15 mouse cellular contexts compared by ENCODE assay signal in the genomic region with DNA sequence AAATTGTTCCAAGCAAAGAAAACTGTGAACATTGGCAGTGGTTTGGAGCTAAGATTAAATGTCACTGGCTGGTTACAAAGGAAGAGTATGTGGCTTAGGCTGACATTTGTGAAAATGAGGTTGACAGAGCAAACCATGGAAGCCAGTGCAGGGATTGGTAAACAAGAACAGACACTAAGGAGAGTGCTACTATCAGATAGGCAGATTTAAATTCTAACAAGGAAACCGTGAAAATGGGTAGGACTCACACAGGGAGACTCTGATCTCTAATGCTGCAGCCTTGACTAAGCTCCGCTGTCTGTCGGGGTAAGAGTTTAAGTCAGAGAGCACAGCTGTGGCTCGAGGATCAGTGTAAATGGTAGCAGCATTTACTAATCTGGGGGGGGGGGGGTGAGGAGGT. TPM values are rescaled to one million over a fixed set of nuclear protein-coding genes. Genes with fewer than 3 reads are reported as not detected.
DNase-seq lines count a peak whose midpoint lies in the region; ATAC-seq and TF ChIP-seq lines count a peak whose summit lies in the region.
"Had no signal": no experiment of that assay in that cellular context is flagged by ENCODE, and none has a peak within 500 bp of the region (broad histone marks: within the 10 kb centered on the region; RNA-seq: fewer than 3 reads in every experiment).

No protein-coding gene starts in this region.

- H3K9me3 ChIP-seq in hindbrain, embryonic 12.5 days (replicated peaks) = no peaks in the 10 kb centered on the region
- no peaks in the 10 kb centered on the region; the same call in 1 of the 2 replicates for H3K9me3 ChIP-seq in hindbrain, embryonic 11.5 days (ENCODE audit: control insufficient read depth, low read length)
- H3K9me3 ChIP-seq in hindbrain, postnatal 0 days (ENCODE audit: low read length) = no peaks in the 10 kb centered on the region
- H3K9me3 ChIP-seq in liver, embryonic 11.5 days (ENCODE audit: control insufficient read depth, low read length) = no peaks in the 10 kb centered on the region

- H3K4me2 ChIP-seq in hindbrain, embryonic 12.5 days (replicated peaks) = peak overlapping the region; percentile 78; the same call in 1 of the 2 replicates
- H3K4me2 ChIP-seq in hindbrain, embryonic 11.5 days (replicated peaks; ENCODE audit: low read depth, low read length) = no peak overlapping the region
- peak overlapping the region; percentile 84; the same call in 1 of the 2 replicates for H3K4me2 ChIP-seq in hindbrain, postnatal 0 days (ENCODE audit: low read depth, low read length)
- no peak overlapping the region for H3K4me2 ChIP-seq in liver, embryonic 11.5 days

- DNase-seq in gastrocnemius, adult 2 months = no peak
- DNase-seq in gastrocnemius, adult 18-20 months (ENCODE audit: low spot score) = no peak
- no peak for DNase-seq in hindbrain, embryonic 11.5 days (ENCODE audit: low spot score)
- DNase-seq in hindbrain, postnatal 0 days (ENCODE audit: low spot score) = no peak
- peak; percentile 22 for DNase-seq in naive thymus-derived CD4-positive, alpha-beta T cell, adult 2 months (ENCODE audit: low read depth)
- no peak for DNase-seq in liver, embryonic 11.5 days (ENCODE audit: low spot score)
- DNase-seq in urinary bladder, postnatal 10 days (ENCODE audit: low spot score) = no peak
- DNase-seq: gastrocnemius, postnatal 14 days; kidney, postnatal 14 days; thymus, postnatal 4 days had no signal

- intact Hi-C loops in gastrocnemius, adult 2 months (cut with DNase I) = no loop called here

- peaks cover 15% of the 10 kb centered on the region for H3K4me1 ChIP-seq in hindbrain, embryonic 12.5 days
- H3K4me1 ChIP-seq in hindbrain, embryonic 11.5 days (replicated peaks; ENCODE audit: control insufficient read depth, insufficient read depth, low read length) = no peaks in the 10 kb centered on the region
- peaks cover 7% of the 10 kb centered on the region; the same call in 1 of the 2 replicates for H3K4me1 ChIP-seq in hindbrain, postnatal 0 days (ENCODE audit: insufficient read depth, low read length)
- no peaks in the 10 kb centered on the region for H3K4me1 ChIP-seq in liver, embryonic 11.5 days (replicated peaks; ENCODE audit: control insufficient read depth, insufficient read depth, low read length)

- H3K4me3 ChIP-seq in gastrocnemius, adult 2 months = peak overlapping the region; percentile 58
- 0 out of 2 replicates have a peak overlapping the region, but pooled peaks have one; percentile 35 for H3K4me3 ChIP-seq in hindbrain, embryonic 12.5 days
- H3K4me3 ChIP-seq in hindbrain, embryonic 11.5 days (ENCODE audit: low read depth, low read length) = no peak overlapping the region
- H3K4me3 ChIP-seq in hindbrain, postnatal 0 days (ENCODE audit: low read length) = no peak overlapping the region
- no peak overlapping the region for H3K4me3 ChIP-seq in liver, embryonic 11.5 days (ENCODE audit: low read depth, low read length)

- no peaks in the 10 kb centered on the region for H3K27me3 ChIP-seq in hindbrain, embryonic 12.5 days
- H3K27me3 ChIP-seq in hindbrain, embryonic 11.5 days (ENCODE audit: control insufficient read depth, insufficient read depth, low read length) = no peaks in the 10 kb centered on the region
- no peaks in the 10 kb centered on the region for H3K27me3 ChIP-seq in hindbrain, postnatal 0 days (ENCODE audit: insufficient read depth, low read length)
- H3K27me3 ChIP-seq in liver, embryonic 11.5 days (replicated peaks; ENCODE audit: control insufficient read depth, insufficient read depth, low read length) = no peaks in the 10 kb centered on the region

- WGBS in hindbrain, embryonic 12.5 days = 60% methylated on average over 4 of the region's 4 CpGs
- whole genome bisulfite sequencing in hindbrain, embryonic 11.5 days = 62% methylated on average over 4 of the region's 4 CpGs
- WGBS in hindbrain, postnatal 0 days = 47% methylated on average over 4 of the region's 4 CpGs
- WGBS in liver, embryonic 11.5 days = 54% methylated on average over 4 of the region's 4 CpGs

- no peaks in the 10 kb centered on the region; the same call in 1 of the 2 replicates for H3K36me3 ChIP-seq in hindbrain, embryonic 12.5 days
- H3K36me3 ChIP-seq in hindbrain, embryonic 11.5 days (ENCODE audit: control insufficient read depth, insufficient read depth, low read length) = no peaks in the 10 kb centered on the region
- H3K36me3 ChIP-seq in hindbrain, postnatal 0 days (ENCODE audit: insufficient read depth, low read length) = no peaks in the 10 kb centered on the region
- no peaks in the 10 kb centered on the region for H3K36me3 ChIP-seq in liver, embryonic 11.5 days (ENCODE audit: control insufficient read depth, insufficient read depth, low read length)

- peak overlapping the region; percentile 70 for H3K27ac ChIP-seq in gastrocnemius, adult 2 months
- H3K27ac ChIP-seq in hindbrain, embryonic 12.5 days = peak overlapping the region; percentile 71
- no peak overlapping the region for H3K27ac ChIP-seq in hindbrain, embryonic 11.5 days (ENCODE audit: low read depth, low read length)
- no peak overlapping the region for H3K27ac ChIP-seq in hindbrain, postnatal 0 days
- H3K27ac ChIP-seq in liver, embryonic 11.5 days (ENCODE audit: low read depth, low read length) = no peak overlapping the region
- H3K27ac ChIP-seq: left cerebral cortex, adult 2 months; liver, embryonic 14.5 days had no signal

- no peak for ATAC-seq in hindbrain, embryonic 12.5 days (ENCODE audit: low FRiP score)
- ATAC-seq in hindbrain, embryonic 11.5 days (ENCODE audit: low FRiP score) = no peak
- no peak for ATAC-seq in hindbrain, postnatal 0 days
- no peak for ATAC-seq in liver, embryonic 11.5 days (replicated peaks; ENCODE audit: low FRiP score)
- ATAC-seq: intestine, postnatal 0 days had no signal

- no peak for TF ChIP-seq CTCF in gastrocnemius, adult 2 months (IDR thresholded peaks at IDR 0.05)
- no peak for TF ChIP-seq CTCF in hindbrain, postnatal 0 days (IDR thresholded peaks at IDR 0.05; ENCODE audit: low read depth)

- no peak overlapping the region for H3K9ac ChIP-seq in hindbrain, embryonic 12.5 days
- no peak overlapping the region for H3K9ac ChIP-seq in hindbrain, embryonic 11.5 days (ENCODE audit: low read depth, low read length)
- no peak overlapping the region for H3K9ac ChIP-seq in hindbrain, postnatal 0 days (replicated peaks; ENCODE audit: low read length)
- H3K9ac ChIP-seq in liver, embryonic 11.5 days (ENCODE audit: low read depth, low read length) = no peak overlapping the region
- H3K9ac ChIP-seq: liver, embryonic 14.5 days had no signal

RNA-seq across cellular contexts. Expression of a gene that starts 15.2 kb away (rescaled TPM):
- total RNA-seq in gastrocnemius, adult 2 months (2021) = 100 to 1,000 TPM; 111 to 116 TPM
- total RNA-seq in gastrocnemius, adult 18-20 months (2021) = 100 to 1,000 TPM; 120 to 127 TPM
- 6.3 TPM in 2 replicates for polyA plus RNA-seq in hindbrain, embryonic 12.5 days (2016; fragmentation: Nextera tagmentation; extraction: Ambion mirVana)
- polyA plus RNA-seq in hindbrain, embryonic 11.5 days (2014; fragmentation: Nextera tagmentation; extraction: Ambion mirVana) = 4.2 and 9.2 TPM in 2 replicates
- 5.6 and 5.7 TPM in 2 replicates for total RNA-seq in hindbrain, postnatal 0 days (2014; rRNA removed)
- 1.2 and 1.6 TPM in 2 replicates for polyA plus RNA-seq in hindbrain, postnatal 0 days (2015; fragmentation: Nextera tagmentation; extraction: Ambion mirVana)
- 2.1 and 2.8 TPM in 2 replicates for polyA plus RNA-seq in liver, embryonic 11.5 days (2014; fragmentation: Nextera tagmentation; extraction: Ambion mirVana)
- total RNA-seq: monocyte, adult 5-6 weeks had no signal

Comparison
In these comparisons a context has a peak if more than half of its experiments do, and no peak if none do; other contexts are left out.
1. H3K27ac ChIP-seq: peak in gastrocnemius, adult 2 months (single experiment) and hindbrain, embryonic 12.5 days (single experiment); none in hindbrain, embryonic 11.5 days (single experiment), hindbrain, postnatal 0 days (single experiment) and liver, embryonic 11.5 days (single experiment).
2. H3K4me3 ChIP-seq: peak in gastrocnemius, adult 2 months (single experiment) and hindbrain, embryonic 12.5 days (single experiment); none in hindbrain, embryonic 11.5 days (single experiment), hindbrain, postnatal 0 days (single experiment) and liver, embryonic 11.5 days (single experiment).
3. H3K4me2 ChIP-seq: peak in hindbrain, embryonic 12.5 days (single experiment) and hindbrain, postnatal 0 days (single experiment); none in hindbrain, embryonic 11.5 days (single experiment) and liver, embryonic 11.5 days (single experiment).